Mouse (Mus musculus) kidney, postnatal 4 days (tissue): ENCODE data around the gene Crk.

Experiments
- DNase-seq, 2 experiments: peaks; one replicate each; pipeline ENCODE4 v3.0.0; 2021; ENCODE audit warnings: mixed read lengths in 2 of 2

Gene Crk

DNA sequence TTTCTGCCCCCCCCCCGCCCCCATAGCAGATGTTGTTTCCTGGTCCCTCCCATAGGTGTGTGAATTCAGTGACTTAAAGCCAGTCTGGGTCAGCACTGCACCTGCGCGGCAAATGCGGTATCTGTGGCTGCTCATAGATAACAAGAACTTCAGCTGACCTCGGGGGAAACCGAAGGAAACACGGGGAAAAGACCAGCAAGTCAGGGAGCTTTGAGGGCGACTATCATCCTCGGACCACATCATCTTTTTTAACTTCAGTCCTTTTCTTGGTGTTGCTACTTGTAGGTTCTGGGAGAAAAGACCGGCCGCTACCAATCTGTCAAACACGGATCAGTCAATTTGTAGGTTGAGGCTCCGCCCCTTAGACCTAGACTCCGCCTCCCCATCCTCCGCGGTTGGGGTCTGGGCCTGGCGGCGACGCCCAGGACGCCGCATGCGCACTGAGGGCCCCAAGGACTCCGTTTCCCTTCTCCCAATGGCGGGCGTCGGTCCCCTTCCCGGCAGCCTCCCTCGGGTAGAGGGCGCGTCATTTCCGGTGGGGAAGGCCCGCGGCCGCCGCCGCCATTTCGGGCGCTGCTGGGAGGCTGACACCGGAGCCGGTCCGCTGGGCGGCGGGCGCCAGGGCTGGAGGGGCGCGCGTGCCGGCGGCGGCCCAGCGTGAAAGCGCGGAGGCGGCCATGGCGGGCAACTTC, at the start of gene Crk:
TSS of gene Crk (plus strand) at position 513 of the 692 bp plus-strand sequence.
- DNase-seq: peak; percentile 98 to 99

DNA sequence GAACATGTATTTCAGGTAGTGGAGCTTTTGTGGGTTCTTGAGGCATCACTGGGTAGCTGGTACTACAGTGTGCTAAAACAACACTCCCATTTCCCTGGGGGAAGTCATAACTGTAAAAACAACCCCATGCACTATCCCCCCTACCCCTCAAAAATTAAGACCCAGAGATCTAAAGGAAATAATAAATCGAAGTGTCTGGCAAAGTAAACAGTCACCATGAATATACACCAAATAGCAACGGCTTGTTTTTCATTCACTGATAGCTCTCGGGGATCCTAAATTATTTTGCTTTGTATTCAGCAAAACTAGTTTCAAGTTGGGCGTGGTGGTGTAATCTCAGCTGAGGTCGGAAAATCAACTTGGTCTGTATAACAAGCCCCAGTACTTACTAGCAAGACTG, 49.0 kb upstream of the Crk start:
- DNase-seq: no peak

DNA sequence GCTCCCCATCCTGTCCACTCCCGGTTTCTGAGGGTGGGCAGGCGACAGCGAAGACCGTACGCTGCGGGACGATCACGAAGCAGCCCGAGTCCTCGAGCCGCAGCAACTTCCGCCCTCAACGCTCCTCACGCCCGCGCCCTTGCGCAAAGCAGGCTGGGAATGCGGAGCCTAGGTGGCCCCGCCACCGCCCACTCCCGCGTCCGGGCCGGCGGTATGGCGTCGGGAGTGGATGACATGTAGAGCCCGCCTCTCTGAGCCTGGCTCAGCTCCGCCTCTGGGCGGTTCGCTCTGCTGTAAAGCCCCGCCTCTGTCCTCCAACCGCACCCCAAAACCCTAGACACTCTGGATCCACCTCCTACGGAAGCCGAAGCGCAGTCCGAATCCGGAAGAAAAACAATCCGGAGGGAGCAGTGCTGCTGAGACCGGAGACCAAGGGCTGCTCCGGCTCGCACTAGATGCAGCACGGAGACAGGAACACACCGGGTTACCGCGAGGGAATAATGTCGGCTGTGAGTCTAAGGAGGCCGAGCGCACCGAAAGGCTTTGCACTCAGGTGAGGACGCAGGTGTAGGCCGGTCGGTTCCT, 48.3 kb upstream of the Crk start, which contains the start of gene Inpp5k:
TSS of gene Inpp5k (plus strand) at position 344 of the 585 bp plus-strand sequence.
- DNase-seq: peak; percentile 95 to 97

DNA sequence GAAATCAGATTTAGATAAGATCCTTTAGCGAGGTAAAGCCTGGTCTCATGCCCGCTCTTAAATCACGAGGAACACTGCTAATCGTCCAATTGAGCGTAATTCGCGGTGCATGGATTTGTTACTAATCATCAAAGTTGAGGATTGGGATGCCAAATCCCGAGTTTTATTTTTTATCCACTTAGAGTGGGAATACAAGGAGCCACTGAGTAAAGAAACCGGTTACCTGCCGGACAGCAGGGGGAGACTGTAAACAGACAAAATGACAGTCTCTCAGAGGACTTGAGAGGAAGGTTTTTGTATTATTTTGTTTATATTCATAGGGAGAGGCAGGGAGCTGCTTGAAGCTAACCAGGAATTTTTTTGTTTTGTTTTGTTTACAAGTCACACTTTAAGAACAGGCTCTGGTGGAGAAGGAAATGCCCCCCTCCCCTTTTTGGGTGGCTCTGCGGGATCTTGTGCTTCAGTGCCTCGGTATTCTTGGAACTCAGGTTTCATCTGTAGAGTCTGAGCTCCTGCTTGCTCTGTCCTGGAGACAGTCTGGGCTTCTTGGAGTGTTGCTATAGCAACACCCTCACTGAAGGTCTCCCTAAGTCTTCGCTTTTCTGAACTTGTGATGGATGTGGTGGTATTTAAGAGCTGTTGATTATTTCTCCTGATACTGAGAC, 47.4 kb upstream of the Crk start:
- DNase-seq: peak in 1 of 2 experiments; percentile 72

DNA sequence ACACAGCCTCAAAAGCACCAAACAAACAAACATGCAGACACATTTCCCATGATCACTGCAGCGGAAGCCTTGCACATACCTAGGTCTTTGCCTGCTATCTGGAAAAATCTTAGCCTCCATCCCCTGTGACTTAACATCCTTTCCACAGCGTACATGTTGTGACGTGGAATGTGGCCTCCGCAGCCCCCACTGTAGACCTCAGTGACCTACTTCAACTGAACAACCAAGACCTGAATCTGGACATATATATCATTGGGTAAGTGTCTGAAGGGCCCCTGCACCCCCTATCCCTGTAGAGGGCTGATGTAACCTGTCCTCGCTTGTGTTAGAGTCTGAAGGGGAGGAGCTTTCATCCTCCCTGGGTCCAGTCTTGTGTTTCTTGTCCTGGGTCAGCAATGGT, 46.1 kb upstream of the Crk start:
- no peak for DNase-seq

DNA sequence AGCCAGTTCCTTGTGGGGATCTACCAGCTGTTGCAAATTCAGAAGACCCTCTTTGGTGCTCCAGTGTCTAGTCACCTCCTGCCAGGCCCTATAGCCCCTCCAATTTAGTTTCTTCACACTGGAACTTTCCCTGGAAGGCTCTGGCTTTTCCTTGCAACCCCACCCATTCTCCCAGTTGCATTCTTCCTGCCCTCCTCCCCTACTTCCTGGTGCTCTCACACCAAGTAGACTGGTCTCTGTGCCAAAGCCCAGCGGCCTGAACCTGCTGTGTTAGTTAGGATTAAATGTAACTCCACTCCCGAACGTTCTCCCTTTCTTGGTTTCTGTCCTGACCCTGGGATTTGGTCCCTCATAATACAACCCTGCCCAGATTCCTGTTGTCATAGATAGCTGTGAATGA, 44.3 kb upstream of the Crk start:
- DNase-seq: no peak

DNA sequence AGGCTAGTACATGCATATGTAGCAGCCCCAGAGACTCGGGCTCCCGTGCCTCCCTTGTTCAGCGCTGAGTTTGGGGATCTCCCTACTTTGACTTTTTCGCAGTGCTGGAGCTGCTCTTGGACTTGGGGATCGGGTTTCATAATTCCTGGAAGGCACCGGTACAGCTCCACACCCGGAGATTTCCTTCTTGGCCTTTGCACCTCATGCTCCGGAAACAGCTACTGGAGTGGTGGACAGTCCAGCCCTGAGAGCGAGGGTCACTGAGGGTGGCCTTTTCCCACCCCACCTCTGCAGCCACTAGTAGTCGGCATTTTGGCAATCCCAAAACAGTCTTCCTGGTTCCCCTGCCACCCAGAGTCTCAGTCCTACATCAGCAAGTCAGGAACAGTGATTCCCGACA, 43.7 kb upstream of the Crk start:
- DNase-seq: peak; percentile 32 to 62

DNA sequence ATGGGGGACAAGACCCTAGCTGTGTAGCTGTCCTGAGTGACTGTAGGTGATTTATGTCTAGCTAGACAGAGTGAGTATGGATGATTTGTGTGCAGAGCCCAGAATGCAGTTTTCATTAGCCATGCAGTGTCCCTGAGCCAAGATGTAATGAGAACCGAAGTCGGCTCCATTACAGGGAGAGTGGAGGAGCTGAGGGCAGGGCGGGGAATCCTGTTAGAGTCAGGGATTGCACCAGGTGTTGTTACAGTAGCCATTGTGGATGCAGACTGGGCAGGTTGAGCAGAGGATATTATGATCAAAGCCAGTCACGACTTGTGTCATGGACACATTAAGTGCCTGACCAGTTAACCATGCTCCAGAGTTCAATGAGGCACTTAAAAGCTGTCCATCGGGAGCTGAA, 35.7 kb upstream of the Crk start:
- no peak for DNase-seq

DNA sequence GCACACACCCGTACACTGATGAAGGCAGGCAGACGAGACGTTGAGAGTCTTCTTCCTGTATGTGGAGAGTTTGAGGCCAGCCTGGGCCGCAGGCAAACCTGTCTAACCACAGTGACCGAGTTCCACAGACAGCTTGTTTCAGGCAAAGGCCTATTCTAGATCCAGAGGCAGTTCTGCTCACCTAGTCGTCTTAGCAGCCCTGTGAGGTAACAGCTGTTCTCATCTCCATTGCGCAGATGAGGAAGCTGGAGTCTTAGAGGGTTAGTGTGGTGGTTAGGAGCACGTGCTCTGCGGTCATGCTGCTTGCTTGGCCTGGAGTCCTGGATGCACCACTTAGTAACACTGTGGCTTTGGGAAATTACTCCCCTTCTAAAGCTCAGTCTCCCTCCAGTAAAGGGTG, 34.4 kb upstream of the Crk start:
- no peak for DNase-seq

DNA sequence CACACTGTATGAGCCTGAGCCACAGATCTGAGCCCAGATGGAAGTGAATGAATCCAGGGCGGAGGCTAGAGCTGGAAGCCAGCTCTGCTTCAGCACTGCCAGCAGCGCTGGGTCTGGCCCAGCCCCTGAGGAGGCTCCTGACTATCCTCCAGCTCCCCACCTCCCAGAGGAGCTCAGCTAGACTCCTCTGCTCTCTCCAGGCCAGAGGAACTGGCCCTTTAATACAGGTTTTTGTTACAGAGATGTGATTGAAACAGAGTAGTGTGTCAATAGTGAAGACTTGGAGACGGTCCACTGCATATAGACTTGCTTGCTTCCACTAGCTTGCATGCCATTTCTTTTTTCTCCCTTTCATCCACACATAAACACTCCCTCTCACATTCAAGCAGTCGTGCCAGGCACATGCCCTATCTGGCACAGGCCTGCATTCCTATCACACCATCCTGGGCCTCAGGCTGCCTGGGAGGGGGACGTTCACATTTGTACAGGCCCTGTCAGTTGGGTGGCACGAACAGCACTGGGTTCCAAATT, 31.3 kb upstream of the Crk start:
- DNase-seq: no peak

DNA sequence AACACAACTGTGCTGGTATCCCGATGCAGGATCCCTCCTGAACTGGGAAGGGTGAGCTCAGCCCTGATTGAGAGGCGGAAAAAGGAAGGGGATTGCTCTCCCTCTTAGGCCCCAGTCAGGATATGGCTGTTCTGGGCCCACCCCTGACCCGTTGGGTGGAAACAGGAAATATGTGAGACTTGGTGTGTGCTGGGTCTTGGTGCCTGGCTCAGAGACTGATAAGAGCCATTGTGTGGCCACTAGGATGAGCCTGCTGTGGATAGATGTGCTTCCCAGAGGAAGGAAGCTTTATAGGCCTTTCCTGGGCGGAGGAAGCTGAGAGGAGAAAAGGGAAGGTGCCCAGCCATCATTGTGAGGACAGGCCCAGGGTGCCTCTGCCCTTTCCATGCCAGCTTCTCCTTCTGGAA, 29.9 kb upstream of the Crk start:
- peak; percentile 43 to 65 for DNase-seq

DNA sequence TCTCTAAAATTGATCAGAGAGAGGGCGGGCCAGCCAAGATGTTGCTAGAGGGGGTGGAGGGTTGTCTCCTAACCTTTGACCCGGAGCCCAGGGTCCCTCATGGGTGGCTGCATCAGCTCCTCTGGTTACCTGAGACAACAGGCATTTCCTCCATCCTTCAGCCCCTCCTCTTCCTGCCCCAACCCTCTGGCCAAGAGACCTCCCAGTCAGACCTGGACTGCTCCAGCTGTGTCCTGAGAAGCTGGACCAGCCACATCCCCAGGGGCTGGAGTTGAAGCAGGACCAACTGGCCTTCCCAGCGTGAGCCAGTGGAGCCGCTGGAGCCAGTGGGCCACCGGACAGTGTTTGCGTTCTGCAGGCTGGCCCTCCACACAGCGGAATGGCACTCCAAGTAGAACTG, 28.7 kb upstream of the Crk start, which contains the start of gene Myo1c:
TSS of gene Myo1c (plus strand) at position 194 of the 400 bp plus-strand sequence.
- peak; percentile 52 to 67 for DNase-seq

DNA sequence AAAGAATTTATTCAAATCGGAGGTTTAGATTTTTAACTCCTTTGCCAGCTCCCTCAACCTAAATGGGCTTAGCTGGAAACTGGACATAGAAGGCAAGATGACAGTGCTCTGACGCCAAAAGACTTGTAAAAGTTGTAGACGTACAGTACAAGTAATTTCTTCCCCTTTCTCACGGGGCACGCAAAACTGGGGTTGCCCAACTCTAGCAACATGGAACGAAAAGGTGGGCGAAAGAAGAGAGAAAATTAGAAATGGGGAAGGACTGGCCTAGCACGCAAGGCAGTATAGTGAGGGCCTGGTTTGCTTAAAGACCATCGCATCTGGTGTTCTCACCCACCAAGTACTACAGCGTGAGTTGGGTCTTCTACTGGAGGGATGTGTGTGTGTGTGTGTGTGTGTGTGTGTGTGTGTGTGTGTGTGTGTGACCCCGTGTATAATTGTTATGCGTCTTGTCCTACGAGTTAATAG, 28.1 kb upstream of the Crk start:
- no peak for DNase-seq

DNA sequence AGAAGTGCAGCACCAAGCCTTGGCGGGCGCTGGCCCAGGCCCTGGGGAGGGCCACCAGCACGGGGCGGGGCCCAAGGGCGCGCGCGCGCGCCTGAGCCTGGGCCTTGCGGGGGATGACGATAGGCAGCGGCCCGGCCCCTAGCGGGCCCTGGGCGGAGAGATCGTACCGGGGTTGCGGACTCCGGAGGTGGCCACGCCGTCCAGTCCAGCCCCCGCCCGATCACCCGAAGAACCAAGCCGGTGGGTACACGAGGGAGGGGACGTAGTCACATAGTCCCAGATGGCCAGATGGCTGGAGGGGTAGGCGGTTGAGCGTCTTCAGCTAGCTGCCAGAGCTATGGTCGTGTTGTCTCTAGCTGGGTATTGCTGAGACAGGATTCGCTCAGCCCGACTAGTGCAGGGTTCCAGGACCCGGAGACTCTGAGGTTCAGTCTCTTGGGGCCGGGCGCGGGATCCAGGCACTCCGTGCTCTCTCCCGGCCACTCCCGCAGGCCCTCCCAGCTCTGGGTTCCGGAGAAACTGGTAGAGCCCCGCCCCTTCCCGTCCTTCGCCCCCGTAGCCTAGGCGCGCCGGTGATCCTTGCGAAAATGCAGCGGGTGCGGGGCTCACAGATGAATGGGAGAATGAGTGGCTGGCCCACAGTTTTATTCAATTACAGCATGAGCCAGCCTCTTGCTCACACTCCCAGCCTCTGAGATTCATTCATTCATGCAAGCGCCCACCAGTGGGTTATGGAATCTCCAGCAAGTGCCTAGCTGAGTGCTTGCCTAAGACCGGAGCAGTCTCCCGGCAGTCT, 27.4 kb upstream of the Crk start:
- peak; percentile 84 to 91 for DNase-seq

DNA sequence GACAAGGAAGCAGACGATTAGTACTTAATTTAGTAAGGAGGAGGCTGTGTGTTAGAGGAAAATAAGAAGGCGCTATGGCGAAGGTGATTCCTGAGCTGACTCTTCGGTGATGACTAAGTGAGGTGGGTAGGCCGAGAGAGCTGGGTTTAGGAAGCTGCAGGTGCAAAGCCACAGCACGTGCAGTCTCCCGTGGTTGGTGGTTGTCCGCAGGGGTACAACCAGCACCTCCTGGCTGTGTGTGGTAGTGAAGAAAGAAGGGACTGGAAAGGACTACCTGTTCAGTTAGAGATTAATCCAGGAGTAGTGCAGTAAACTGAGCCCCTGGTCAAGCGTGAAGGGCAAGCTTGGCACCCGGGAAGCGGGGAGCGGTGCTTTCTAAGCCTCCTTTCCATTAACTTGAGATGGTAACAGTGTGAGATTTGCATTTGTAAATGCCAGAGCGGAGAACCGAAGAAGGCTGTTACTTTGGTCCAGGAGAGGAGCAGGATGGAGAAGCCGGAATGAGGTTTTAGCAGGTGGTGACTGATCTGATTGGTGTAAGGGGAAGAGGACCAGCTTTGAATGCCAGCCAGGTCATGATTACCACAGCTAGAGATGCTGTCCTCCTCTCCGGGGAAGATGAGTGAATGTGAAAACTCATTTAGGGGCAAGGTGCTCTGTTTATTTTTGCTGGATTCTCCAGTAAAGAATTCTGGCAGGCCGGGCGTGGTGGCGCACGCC, 26.7 kb upstream of the Crk start:
- DNase-seq: peak; percentile 74 to 83

DNA sequence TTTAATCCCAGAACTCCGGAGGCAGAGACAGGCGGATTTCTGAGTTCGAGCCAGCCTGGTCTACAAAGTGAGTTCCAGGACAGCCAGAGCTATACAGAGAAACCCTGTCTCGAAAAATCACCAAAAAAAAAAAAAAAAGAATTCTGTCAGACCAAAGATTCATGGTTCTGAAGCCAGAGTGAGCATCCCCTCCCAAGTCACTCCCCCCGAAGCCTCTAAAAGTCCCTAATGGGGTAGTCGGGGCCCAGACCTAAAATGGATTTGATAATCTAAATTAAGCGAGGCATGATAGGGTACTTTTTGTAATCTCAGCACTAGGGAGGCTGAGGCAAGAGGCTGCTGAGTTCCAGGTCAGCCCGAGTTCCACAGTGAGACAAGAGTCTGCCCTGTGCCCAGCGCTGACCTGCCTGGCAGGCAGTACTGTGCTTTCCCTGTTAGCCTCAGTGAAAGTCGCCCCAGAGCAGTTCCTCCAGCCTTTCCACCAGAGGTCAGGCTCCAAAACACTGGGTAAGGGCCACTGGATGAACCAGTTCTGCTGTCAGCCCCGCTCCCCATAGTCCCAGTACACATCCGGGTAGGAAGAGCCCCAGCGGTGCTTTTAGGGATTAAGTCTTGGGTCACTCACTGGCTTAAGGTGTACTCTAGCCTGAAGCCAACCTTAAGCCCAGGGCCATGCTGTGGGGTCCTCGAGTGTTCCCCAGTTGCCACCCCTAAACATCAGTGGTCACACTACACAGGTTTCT, 25.9 kb upstream of the Crk start:
- DNase-seq: peak; percentile 41 to 60

DNA sequence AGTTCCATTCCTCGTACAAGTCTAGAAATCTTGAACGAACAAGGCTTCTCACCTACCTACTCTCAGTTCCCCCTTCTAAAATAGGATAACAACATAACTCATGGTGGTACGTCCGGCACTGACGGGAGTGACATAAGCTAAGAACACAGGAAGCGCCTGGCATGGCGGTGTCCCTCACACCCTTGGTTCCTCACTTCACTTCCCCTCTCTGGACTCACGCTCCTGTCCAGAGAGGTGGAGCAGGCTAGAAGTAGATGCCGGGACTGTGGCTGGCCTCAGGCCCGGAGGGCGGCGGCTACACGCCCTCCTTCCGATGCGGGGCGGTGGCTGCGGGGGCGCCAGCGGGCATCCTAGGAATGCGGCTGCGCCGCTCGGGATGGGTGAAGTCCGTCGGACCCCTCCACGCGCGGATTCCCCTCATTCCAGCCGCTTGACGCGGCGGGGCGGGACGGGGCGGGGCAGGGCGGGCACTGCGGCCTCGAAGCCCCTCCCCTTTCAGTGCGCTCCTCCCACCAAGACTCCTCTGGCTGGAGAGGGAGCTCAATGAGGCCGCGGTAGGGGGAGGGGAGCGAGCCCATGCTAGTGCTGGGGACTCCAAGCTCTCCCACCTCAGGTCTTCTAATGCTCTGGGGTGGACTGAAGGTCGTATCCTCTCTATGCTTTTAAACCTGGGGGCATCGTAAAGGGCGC, 25.1 kb upstream of the Crk start:
- DNase-seq: peak; percentile 91 to 94

DNA sequence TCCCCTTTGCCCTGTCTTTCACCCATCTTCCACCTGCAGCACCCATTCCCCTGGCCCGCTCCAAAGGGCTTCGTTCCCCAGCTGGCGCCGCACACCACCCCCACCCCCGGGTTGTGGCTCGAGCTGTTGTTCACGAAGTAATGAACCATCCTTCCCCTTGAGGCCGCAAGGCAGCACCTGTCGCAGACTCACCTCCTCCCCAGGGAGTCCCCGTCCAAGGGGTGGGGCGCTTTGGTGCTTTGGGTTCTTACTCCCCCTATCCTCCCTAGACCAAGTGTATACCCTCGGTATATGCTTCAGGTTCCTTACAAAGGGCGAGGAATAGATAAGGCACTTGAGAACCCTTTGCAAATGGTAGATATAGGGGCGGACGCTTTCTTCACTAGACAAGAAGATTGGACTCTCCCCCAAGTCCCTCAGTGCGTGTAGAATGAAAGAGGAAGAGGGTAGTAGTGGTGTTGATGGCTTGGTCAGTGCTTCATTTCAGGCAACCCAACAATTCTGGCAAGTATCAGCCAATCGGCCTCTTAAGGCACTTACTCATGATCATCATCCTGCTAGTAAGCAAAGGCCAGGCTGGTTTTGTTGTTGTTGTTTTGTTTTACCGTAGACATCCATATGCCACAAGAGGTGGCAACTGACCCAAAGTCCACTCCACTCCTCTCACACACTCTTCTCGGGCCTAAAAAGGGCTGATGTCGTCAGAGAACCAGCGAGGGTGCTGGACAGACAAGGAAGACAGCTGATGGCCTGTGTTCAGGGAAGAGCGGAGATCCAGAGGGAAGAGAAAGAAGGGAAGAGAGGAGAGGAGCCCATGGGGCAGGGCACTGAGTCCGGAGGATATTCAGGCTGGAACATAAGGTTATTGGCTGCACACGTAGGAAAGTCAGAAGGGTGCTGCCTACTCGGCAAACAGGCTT, 24.3 kb upstream of the Crk start:
- DNase-seq: peak in 1 of 2 experiments; percentile 37
